Mouse (Mus musculus): ENCODE results near the gene Micu2. TPM values are rescaled to one million over a fixed set of nuclear protein-coding genes. Genes with fewer than 3 reads are reported as not detected.
A peak's percentile ranks its signal among the peaks of the same experiment; 100 is the strongest.

Micu2 gene
- 59.7 and 68.3 TPM in 2 replicates for polyA plus RNA-seq (2016; fragmentation: Nextera tagmentation; extraction: Ambion mirVana)

- peak; percentile 91 for DNase-seq (ENCODE audit: low spot score)
- H3K9me3 ChIP-seq (replicated peaks) = no peaks in the 10 kb centered on the region
- peak within 1 kb of the TSS; percentile 95 for H3K27ac ChIP-seq
- WGBS = 3% methylated on average over 75 of the region's 76 CpGs
- H3K4me3 ChIP-seq = peak within 1 kb of the TSS; percentile 89
- no peaks in the 10 kb centered on the region for H3K27me3 ChIP-seq (ENCODE audit: low read depth, poor library complexity, severe bottlenecking)
- H3K36me3 ChIP-seq = 0 out of 2 replicates have a peak, but pooled peaks cover 2% of the 10 kb centered on the region
- peaks cover 10% of the 10 kb centered on the region; the same call in 1 of the 2 replicates for H3K4me1 ChIP-seq
These were observed at the start of gene Micu2 for GRCm38 (mm10) chr14:57998526-57999401. Micu2 (minus strand) TSS chr14:57999262.

DNA sequence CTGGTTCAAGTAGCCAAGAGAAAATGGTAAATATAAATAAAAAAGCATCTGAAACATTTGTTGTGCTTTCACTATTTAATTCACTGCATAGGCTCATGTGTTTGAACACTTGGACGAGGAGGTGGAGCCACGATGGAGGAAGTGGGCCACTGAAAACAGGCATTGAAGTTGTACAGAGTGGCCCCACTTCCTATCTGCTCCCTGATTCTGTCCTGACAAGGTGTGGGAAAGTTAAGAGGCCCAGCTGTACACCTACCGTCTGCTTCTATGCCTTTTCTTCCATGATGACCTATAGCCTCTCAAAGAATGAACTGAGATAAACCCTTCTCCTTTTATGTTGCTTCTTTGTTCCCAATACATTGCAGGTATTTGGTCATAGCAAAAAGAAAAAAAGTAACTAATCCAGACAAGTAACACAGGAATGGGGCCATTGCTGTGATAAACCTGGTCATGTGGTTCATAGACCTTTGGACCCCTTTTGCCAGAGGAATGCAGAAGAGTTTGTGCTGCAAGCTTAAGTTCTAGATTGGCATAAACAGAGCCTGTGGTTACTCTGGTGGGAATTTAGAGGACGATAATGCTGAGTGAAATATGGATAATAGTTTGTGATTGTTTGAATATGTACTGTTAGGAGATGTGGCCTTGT lies 47.7 kb upstream of the Micu2 start:
- Histone ChIP-seq H3K36me3 (no peaks in the 10 kb centered on the region), H3K27me3 (ENCODE audit: low read depth, poor library complexity, severe bottlenecking) (no peaks in the 10 kb centered on the region), H3K27ac (no peak overlapping the region), H3K9me3 (replicated peaks) (no peaks in the 10 kb centered on the region), H3K4me1 (no peaks in the 10 kb centered on the region), H3K4me3 (no peak overlapping the region)
- WGBS = 88% methylated on average over 4 of the region's 4 CpGs
- DNase-seq (ENCODE audit: low spot score) = no peak

GRCm38 (mm10) chr14:58036174-58036573 lies 37.1 kb upstream of the Micu2 start:
- no peaks in the 10 kb centered on the region for H3K36me3 ChIP-seq
- H3K9me3 ChIP-seq (replicated peaks) = no peaks in the 10 kb centered on the region
- peaks cover 16% of the 10 kb centered on the region for H3K4me1 ChIP-seq
- WGBS = 20% methylated on average over 6 of the region's 6 CpGs
- DNase-seq (ENCODE audit: low spot score) = peak; percentile 36
- H3K4me3 ChIP-seq = no peak overlapping the region
- H3K27ac ChIP-seq = no peak overlapping the region
- no peaks in the 10 kb centered on the region for H3K27me3 ChIP-seq (ENCODE audit: low read depth, poor library complexity, severe bottlenecking)

DNA sequence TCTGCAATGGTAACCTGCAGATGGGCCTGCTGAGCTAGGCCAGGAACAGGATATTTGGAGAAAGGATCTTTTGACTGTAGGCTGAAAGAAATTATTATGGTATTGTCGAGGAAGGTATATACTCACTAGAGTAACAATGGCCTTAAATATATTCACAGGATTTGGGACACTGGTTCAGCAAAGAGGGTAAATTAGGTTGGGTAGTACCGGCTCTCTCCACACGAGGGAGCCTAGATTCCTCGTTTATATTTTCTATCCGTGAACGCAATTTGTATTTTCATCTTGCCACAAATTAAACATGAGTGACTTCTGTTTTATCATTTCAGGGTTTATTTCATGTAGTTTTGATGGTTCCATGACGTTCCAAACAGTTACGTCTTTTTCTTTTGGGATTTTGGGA lies 35.5 kb upstream of the Micu2 start:
- H3K27me3 ChIP-seq (ENCODE audit: low read depth, poor library complexity, severe bottlenecking) = no peaks in the 10 kb centered on the region
- no peaks in the 10 kb centered on the region for H3K36me3 ChIP-seq
- no peak overlapping the region for H3K4me3 ChIP-seq
- H3K4me1 ChIP-seq = peaks cover 16% of the 10 kb centered on the region
- no peak overlapping the region for H3K27ac ChIP-seq
- WGBS = 15% methylated on average over 8 of the region's 8 CpGs
- peak; percentile 65 for DNase-seq (ENCODE audit: low spot score)
- no peaks in the 10 kb centered on the region for H3K9me3 ChIP-seq (replicated peaks)

DNA sequence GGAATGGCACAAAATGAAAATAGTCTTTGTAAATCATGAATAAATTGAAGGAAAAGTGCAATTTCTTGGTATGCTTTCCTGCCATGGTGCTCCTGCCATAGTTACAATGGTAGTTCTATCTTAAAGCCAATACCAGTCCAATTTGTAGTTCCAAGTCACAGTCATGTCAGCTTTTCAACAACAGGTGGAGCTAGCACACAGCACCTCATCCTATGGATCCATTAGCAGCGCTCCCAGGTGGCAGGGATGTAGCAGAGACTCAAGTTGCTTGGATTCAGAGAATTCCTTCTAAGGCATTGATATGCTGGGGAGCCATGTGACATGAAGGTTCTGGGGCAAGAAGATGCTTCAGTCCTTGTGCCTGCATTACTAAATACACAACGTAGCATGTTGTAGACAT lies 19.8 kb upstream of the Micu2 start:
- 46% methylated on average over 2 of the region's 2 CpGs for WGBS
- no peaks in the 10 kb centered on the region for H3K9me3 ChIP-seq (replicated peaks)
- no peak overlapping the region for H3K27ac ChIP-seq
- no peaks in the 10 kb centered on the region for H3K4me1 ChIP-seq
- H3K27me3 ChIP-seq (ENCODE audit: low read depth, poor library complexity, severe bottlenecking) = no peaks in the 10 kb centered on the region
- DNase-seq (ENCODE audit: low spot score) = peak; percentile 35
- H3K36me3 ChIP-seq = no peaks in the 10 kb centered on the region
- H3K4me3 ChIP-seq = no peak overlapping the region

GRCm38 (mm10) chr14:58003852-58004251 lies 4.8 kb upstream of the Micu2 start:
- H3K4me3 ChIP-seq = no peak overlapping the region
- no peaks in the 10 kb centered on the region for H3K9me3 ChIP-seq (replicated peaks)
- H3K27ac ChIP-seq = no peak overlapping the region
- peaks cover 5% of the 10 kb centered on the region; the same call in 1 of the 2 replicates for H3K4me1 ChIP-seq
- H3K36me3 ChIP-seq = no peaks in the 10 kb centered on the region
- 82% methylated on average over 6 of the region's 6 CpGs for WGBS
- DNase-seq (ENCODE audit: low spot score) = no peak
- no peaks in the 10 kb centered on the region for H3K27me3 ChIP-seq (ENCODE audit: low read depth, poor library complexity, severe bottlenecking)

GRCm38 (mm10) chr14:58002161-58002560 lies 3.1 kb upstream of the Micu2 start:
- H3K27me3 ChIP-seq (ENCODE audit: low read depth, poor library complexity, severe bottlenecking) = no peaks in the 10 kb centered on the region
- WGBS = 93% methylated on average over 1 of the region's 1 CpGs
- no peak overlapping the region for H3K4me3 ChIP-seq
- DNase-seq (ENCODE audit: low spot score) = no peak
- H3K4me1 ChIP-seq = peaks cover 10% of the 10 kb centered on the region; the same call in 1 of the 2 replicates
- H3K27ac ChIP-seq = no peak overlapping the region
- H3K9me3 ChIP-seq (replicated peaks) = no peaks in the 10 kb centered on the region
- no peaks in the 10 kb centered on the region for H3K36me3 ChIP-seq

GRCm38 (mm10) chr14:57999402-57999734 lies 306 bp upstream of the Micu2 start:
- Histone ChIP-seq H3K4me3 (peak overlapping the region; percentile 89), H3K9me3 (replicated peaks) (no peaks in the 10 kb centered on the region), H3K4me1 (peaks cover 10% of the 10 kb centered on the region; the same call in 1 of the 2 replicates), H3K27ac (peak overlapping the region; percentile 95), H3K27me3 (ENCODE audit: low read depth, poor library complexity, severe bottlenecking) (no peaks in the 10 kb centered on the region), H3K36me3 (0 out of 2 replicates have a peak, but pooled peaks cover under 1% of the 10 kb centered on the region)
- DNase-seq (ENCODE audit: low spot score) = no peak
- 35% methylated on average over 5 of the region's 5 CpGs for WGBS

DNA sequence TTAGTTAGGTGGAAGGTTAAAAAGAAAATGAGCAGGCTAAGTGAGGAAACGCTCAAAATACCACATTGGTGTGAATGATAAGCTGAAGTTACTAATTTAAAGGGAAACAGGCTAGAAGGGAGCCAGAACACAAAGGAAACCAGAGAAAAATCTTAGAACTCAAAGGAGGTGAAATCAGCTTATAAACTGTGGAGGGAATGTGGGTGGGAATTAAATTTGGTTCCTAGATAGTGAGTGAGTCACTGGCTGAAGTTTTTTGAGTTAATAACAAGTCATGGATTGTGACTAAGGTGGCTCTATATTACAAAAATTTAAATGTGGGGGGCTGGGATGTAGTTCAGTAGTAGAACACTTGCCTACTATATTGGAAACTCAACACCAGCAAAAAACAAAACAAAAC lies 1.6 kb downstream of the Micu2 start:
- peaks cover 10% of the 10 kb centered on the region; the same call in 1 of the 2 replicates for H3K4me1 ChIP-seq
- H3K36me3 ChIP-seq = peaks cover 12% of the 10 kb centered on the region
- H3K9me3 ChIP-seq (replicated peaks) = no peaks in the 10 kb centered on the region
- no peak for DNase-seq (ENCODE audit: low spot score)
- no peak overlapping the region for H3K27ac ChIP-seq
- 80% methylated on average over 1 of the region's 1 CpGs for WGBS
- H3K4me3 ChIP-seq = no peak overlapping the region
- H3K27me3 ChIP-seq (ENCODE audit: low read depth, poor library complexity, severe bottlenecking) = no peaks in the 10 kb centered on the region

- Histone ChIP-seq H3K27me3 (ENCODE audit: low read depth, poor library complexity, severe bottlenecking) (no peaks in the 10 kb centered on the region), H3K36me3 (peaks cover 19% of the 10 kb centered on the region), H3K4me3 (no peak overlapping the region), H3K27ac (no peak overlapping the region), H3K9me3 (replicated peaks) (no peaks in the 10 kb centered on the region), H3K4me1 (peaks cover 10% of the 10 kb centered on the region; the same call in 1 of the 2 replicates)
- 93% methylated on average over 3 of the region's 3 CpGs for WGBS
- DNase-seq (ENCODE audit: low spot score) = peak; percentile 22
These were observed 2.9 kb downstream of the Micu2 start for GRCm38 (mm10) chr14:57996210-57996609.

- no peaks in the 10 kb centered on the region for H3K4me1 ChIP-seq
- H3K9me3 ChIP-seq (replicated peaks) = 0 out of 2 replicates have a peak, but pooled peaks cover 3% of the 10 kb centered on the region
- H3K4me3 ChIP-seq = no peak overlapping the region
- H3K27ac ChIP-seq = no peak overlapping the region
- peaks cover 51% of the 10 kb centered on the region for H3K36me3 ChIP-seq
- no peak for DNase-seq (ENCODE audit: low spot score)
- no peaks in the 10 kb centered on the region for H3K27me3 ChIP-seq (ENCODE audit: low read depth, poor library complexity, severe bottlenecking)
These were observed 7.3 kb downstream of the Micu2 start for GRCm38 (mm10) chr14:57991761-57992160.

- Histone ChIP-seq H3K4me3 (no peak overlapping the region), H3K27ac (no peak overlapping the region), H3K36me3 (peaks cover 48% of the 10 kb centered on the region), H3K9me3 (replicated peaks) (0 out of 2 replicates have a peak, but pooled peaks cover 3% of the 10 kb centered on the region), H3K4me1 (0 out of 2 replicates have a peak, but pooled peaks cover 2% of the 10 kb centered on the region), H3K27me3 (ENCODE audit: low read depth, poor library complexity, severe bottlenecking) (no peaks in the 10 kb centered on the region)
- WGBS = 97% methylated on average over 2 of the region's 2 CpGs
- no peak for DNase-seq (ENCODE audit: low spot score)
These were observed 9.9 kb downstream of the Micu2 start for GRCm38 (mm10) chr14:57989162-57989561.

- 0 out of 2 replicates have a peak, but pooled peaks cover 3% of the 10 kb centered on the region for H3K9me3 ChIP-seq (replicated peaks)
- peaks cover 28% of the 10 kb centered on the region for H3K36me3 ChIP-seq
- H3K4me1 ChIP-seq = peaks cover 30% of the 10 kb centered on the region
- H3K27me3 ChIP-seq (ENCODE audit: low read depth, poor library complexity, severe bottlenecking) = no peaks in the 10 kb centered on the region
- WGBS = 67% methylated on average over 2 of the region's 2 CpGs
- no peak overlapping the region for H3K4me3 ChIP-seq
- DNase-seq (ENCODE audit: low spot score) = no peak
- no peak overlapping the region for H3K27ac ChIP-seq
These were observed 13.3 kb downstream of the Micu2 start for GRCm38 (mm10) chr14:57985780-57986179.
